Mouse (Mus musculus) megakaryocyte, embryonic 14.5 days (primary cell): ENCODE data around the gene Ptpre. TPM values are rescaled to one million over a fixed set of nuclear protein-coding genes. Genes with fewer than 3 reads are reported as not detected.

Source experiments
- H3K27me3 ChIP-seq: replicated peaks from 2 replicates; pipeline ENCODE3; 2012; ENCODE audit warnings: inconsistent platforms
- H3K36me3 ChIP-seq: replicated peaks from 2 replicates; pipeline ENCODE3; 2012; ENCODE audit warnings: low read length, inconsistent platforms, mixed read lengths
- H3K4me1 ChIP-seq: 2 replicates; pipeline ENCODE4 v1.6.1; 2012; ENCODE audit warnings: inconsistent platforms
- H3K4me3 ChIP-seq: replicated peaks from 2 replicates; pipeline ENCODE3; 2012; ENCODE audit warnings: moderate library complexity, mild to moderate bottlenecking, inconsistent platforms
- H3K9me3 ChIP-seq: 2 replicates; pipeline ENCODE4 v1.6.1; 2012; ENCODE audit warnings: inconsistent platforms
- FLI1 ChIP-seq: IDR thresholded peaks from 2 replicates; pipeline ENCODE4 v1.6.1; 2012; ENCODE audit warnings: low read length, inconsistent platforms, mixed read lengths
- GATA1 ChIP-seq: IDR thresholded peaks from 3 replicates; pipeline ENCODE4 v1.6.1; 2012; ENCODE audit warnings: mixed read lengths, low read length, inconsistent platforms, borderline replicate concordance
- polyA plus RNA-seq: library from polyadenylated mRNA; stranded (reverse); fragments of >175 nt; gene quantifications from 2 replicates; pipeline ENCODE4 v1.2.3, GENCODE M21; 2012; ENCODE audit warnings: low replicate concordance; ENCODE audit not compliant: insufficient read depth

Gene Ptpre
- polyA plus RNA-seq, 1 experiment = 7.7 TPM

GRCm38 (mm10) chr7:135734911-135735646 lies 197.8 kb downstream of the Ptpre start:
- Histone ChIP-seq H3K4me3 (no peak overlapping the region), H3K9me3 (peaks cover 7% of the 10 kb centered on the region), H3K36me3 (no peaks in the 10 kb centered on the region), H3K27me3 (peaks cover 14% of the 10 kb centered on the region), H3K4me1 (peaks cover 14% of the 10 kb centered on the region)
- TF ChIP-seq GATA1 (no peak), FLI1 (no peak)

Other genes with a start within 250 kb of the Ptpre start
- not detected in 2 replicates for gene Foxi2, start 127.2 kb upstream of the Ptpre start, polyA plus RNA-seq
- not detected in 2 replicates for gene Clrn3, start 8.8 kb upstream of the Ptpre start, polyA plus RNA-seq
- 2.3 and 2.9 TPM in 2 replicates for gene Mki67, start 178.9 kb downstream of the Ptpre start, polyA plus RNA-seq